Mouse (Mus musculus): ENCODE results near the gene Ranbp3. TPM values are rescaled to one million over a fixed set of nuclear protein-coding genes. Genes with fewer than 3 reads are reported as not detected.

Gene Ranbp3
- polyA plus RNA-seq, 1 experiment from 2014 or later, result 34.5 TPM

DNA sequence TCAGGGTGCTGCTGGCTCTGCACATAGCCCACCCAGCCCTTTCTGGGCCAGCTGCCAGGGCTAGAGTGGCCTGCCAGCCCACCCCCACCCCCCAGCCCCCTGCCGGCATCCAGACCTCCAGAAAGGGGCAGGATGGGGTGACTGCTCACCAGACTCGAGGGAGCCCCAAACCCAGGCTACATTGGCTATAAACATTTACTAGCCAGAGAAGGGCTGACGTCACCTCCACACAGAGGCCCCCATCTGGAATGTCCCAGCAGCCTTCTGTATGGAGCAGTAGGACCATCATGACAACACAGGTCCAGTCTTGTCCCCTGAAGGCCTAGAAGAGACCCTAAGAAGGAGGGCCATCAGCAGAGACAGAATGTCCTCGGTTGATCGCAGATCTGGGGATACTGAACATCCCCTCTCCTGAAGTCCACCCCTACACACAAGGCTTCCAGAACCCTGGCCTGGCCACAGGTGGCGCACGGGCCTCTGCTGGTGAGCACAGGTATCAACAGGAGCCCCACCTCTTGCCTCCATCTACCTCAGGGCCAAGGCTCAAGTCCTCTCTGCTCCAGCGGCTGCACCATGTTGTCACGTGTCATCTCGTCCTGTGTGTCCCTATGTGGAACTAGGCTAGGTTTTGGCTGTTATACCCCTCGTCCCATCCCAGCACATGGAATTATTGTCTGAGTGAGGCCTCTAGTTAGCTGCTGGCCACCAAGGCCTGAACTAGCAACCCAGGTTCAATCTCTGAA is 50.5 kb downstream of the Ranbp3 start:
- WGBS, result 69% methylated on average over 11 of the region's 11 CpGs
- ATAC-seq (ENCODE audit: low FRiP score, low TSS enrichment), result no peak
- Histone ChIP-seq H3K36me3 (ENCODE audit: control insufficient read depth, insufficient read depth, low read length) (peaks cover 9% of the 10 kb centered on the region; the same call in 1 of the 2 replicates), H3K27ac (replicated peaks) (no peak overlapping the region), H3K4me1 (replicated peaks; ENCODE audit: control insufficient read depth, insufficient read depth) (peaks cover 7% of the 10 kb centered on the region), H3K9ac (ENCODE audit: low read length) (no peak overlapping the region), H3K9me3 (ENCODE audit: control insufficient read depth, low read length) (no peaks in the 10 kb centered on the region), H3K4me2 (replicated peaks; ENCODE audit: low read depth) (no peak overlapping the region), H3K27me3 (ENCODE audit: control insufficient read depth, insufficient read depth, low read length) (no peaks in the 10 kb centered on the region), H3K4me3 (ENCODE audit: low read depth, low read length) (no peak overlapping the region)
- TF ChIP-seq CTCF (IDR thresholded peaks at IDR 0.05; ENCODE audit: low read depth) (peak; percentile 43), EP300 (optimal IDR thresholded peaks at IDR 0.05) (no peak)
- DNase-seq (ENCODE audit: low spot score), result no peak

GRCm38 (mm10) chr17:56727029-56727649 is 54.0 kb downstream of the Ranbp3 start:
- H3K4me2 ChIP-seq (replicated peaks; ENCODE audit: low read depth), result no peak overlapping the region
- peaks cover 3% of the 10 kb centered on the region; the same call in 1 of the 2 replicates for H3K36me3 ChIP-seq (ENCODE audit: control insufficient read depth, insufficient read depth, low read length)
- DNase-seq (ENCODE audit: low spot score) (no peak), ATAC-seq (ENCODE audit: low FRiP score, low TSS enrichment) (no peak)
- H3K9me3 ChIP-seq (ENCODE audit: control insufficient read depth, low read length), result no peaks in the 10 kb centered on the region
- H3K27ac ChIP-seq (replicated peaks), result peak overlapping the region; percentile 65
- peaks cover 3% of the 10 kb centered on the region; the same call in 1 of the 2 replicates for H3K4me1 ChIP-seq (replicated peaks; ENCODE audit: control insufficient read depth, insufficient read depth)
- TF ChIP-seq EP300 (optimal IDR thresholded peaks at IDR 0.05), result no peak
- no peak for TF ChIP-seq CTCF (IDR thresholded peaks at IDR 0.05; ENCODE audit: low read depth)
- H3K4me3 ChIP-seq (ENCODE audit: low read depth, low read length), result no peak overlapping the region
- 26% methylated on average over 7 of the region's 7 CpGs for WGBS
- H3K9ac ChIP-seq (ENCODE audit: low read length), result no peak overlapping the region
- no peaks in the 10 kb centered on the region for H3K27me3 ChIP-seq (ENCODE audit: control insufficient read depth, insufficient read depth, low read length)

DNA sequence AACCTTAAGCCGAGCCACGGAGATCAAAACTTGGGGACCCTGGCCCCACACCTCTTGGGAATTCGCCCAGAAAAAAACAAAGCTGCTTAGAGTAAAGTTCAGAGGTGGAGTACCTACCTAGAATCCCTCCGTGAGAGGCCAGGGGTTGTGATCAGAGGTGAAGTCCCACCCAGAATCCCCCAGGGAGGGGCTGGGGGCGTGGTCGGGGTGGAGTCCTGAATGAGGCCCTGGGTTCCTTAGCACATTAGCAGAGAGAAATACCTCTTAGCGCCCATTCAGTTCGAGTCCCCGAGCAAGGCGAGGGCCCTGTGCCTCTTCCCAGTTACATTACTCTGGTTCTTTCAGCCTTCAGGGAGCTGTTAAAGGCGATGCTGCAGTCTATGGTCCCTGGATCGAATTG is 54.6 kb downstream of the Ranbp3 start:
- DNase-seq (ENCODE audit: low spot score), result no peak
- peak overlapping the region; percentile 65 for H3K27ac ChIP-seq (replicated peaks)
- TF ChIP-seq EP300 (optimal IDR thresholded peaks at IDR 0.05) (no peak), CTCF (IDR thresholded peaks at IDR 0.05; ENCODE audit: low read depth) (no peak)

GRCm38 (mm10) chr17:56728117-56728516 is 55.0 kb downstream of the Ranbp3 start:
- H3K9ac ChIP-seq (ENCODE audit: low read length), result no peak overlapping the region
- no peaks in the 10 kb centered on the region for H3K27me3 ChIP-seq (ENCODE audit: control insufficient read depth, insufficient read depth, low read length)
- no peaks in the 10 kb centered on the region; the same call in 1 of the 2 replicates for H3K36me3 ChIP-seq (ENCODE audit: control insufficient read depth, insufficient read depth, low read length)
- H3K4me1 ChIP-seq (replicated peaks; ENCODE audit: control insufficient read depth, insufficient read depth), result peaks cover 3% of the 10 kb centered on the region; the same call in 1 of the 2 replicates
- peak; percentile 45; the same call in 1 of the 2 replicates for ATAC-seq (ENCODE audit: low FRiP score, low TSS enrichment)
- no peak for TF ChIP-seq EP300 (optimal IDR thresholded peaks at IDR 0.05)
- 0 out of 2 replicates have a peak, but pooled peaks have one; percentile 23 for TF ChIP-seq CTCF (IDR thresholded peaks at IDR 0.05; ENCODE audit: low read depth)
- no peaks in the 10 kb centered on the region for H3K9me3 ChIP-seq (ENCODE audit: control insufficient read depth, low read length)
- H3K27ac ChIP-seq (replicated peaks), result peak overlapping the region; percentile 65
- H3K4me2 ChIP-seq (replicated peaks; ENCODE audit: low read depth), result 0 out of 2 replicates have a peak overlapping the region, but pooled peaks have one; percentile 3
- peak; percentile 48 for DNase-seq (ENCODE audit: low spot score)
- no peak overlapping the region for H3K4me3 ChIP-seq (ENCODE audit: low read depth, low read length)
- WGBS, result 7% methylated on average over 12 of the region's 12 CpGs

More for the DNA sequence above, 54.6 kb downstream of the Ranbp3 start:
- Histone ChIP-seq H3K9me3 (ENCODE audit: control insufficient read depth, low read length) (no peaks in the 10 kb centered on the region), H3K27me3 (ENCODE audit: control insufficient read depth, insufficient read depth, low read length) (no peaks in the 10 kb centered on the region), H3K4me1 (replicated peaks; ENCODE audit: control insufficient read depth, insufficient read depth) (peaks cover 3% of the 10 kb centered on the region; the same call in 1 of the 2 replicates), H3K4me2 (replicated peaks; ENCODE audit: low read depth) (0 out of 2 replicates have a peak overlapping the region, but pooled peaks have one; percentile 3), H3K36me3 (ENCODE audit: control insufficient read depth, insufficient read depth, low read length) (no peaks in the 10 kb centered on the region; the same call in 1 of the 2 replicates), H3K9ac (ENCODE audit: low read length) (peak overlapping the region; percentile 18; the same call in 1 of the 2 replicates), H3K4me3 (ENCODE audit: low read depth, low read length) (no peak overlapping the region)
- WGBS, result 11% methylated on average over 12 of the region's 12 CpGs
- ATAC-seq (ENCODE audit: low FRiP score, low TSS enrichment), result no peak

- Histone ChIP-seq H3K9me3 (ENCODE audit: control insufficient read depth, low read length) (no peaks in the 10 kb centered on the region), H3K36me3 (ENCODE audit: control insufficient read depth, insufficient read depth, low read length) (no peaks in the 10 kb centered on the region; the same call in 1 of the 2 replicates), H3K4me3 (ENCODE audit: low read depth, low read length) (no peak overlapping the region), H3K27ac (replicated peaks) (no peak overlapping the region), H3K4me2 (replicated peaks; ENCODE audit: low read depth) (no peak overlapping the region), H3K27me3 (ENCODE audit: control insufficient read depth, insufficient read depth, low read length) (no peaks in the 10 kb centered on the region), H3K4me1 (replicated peaks; ENCODE audit: control insufficient read depth, insufficient read depth) (peaks cover 3% of the 10 kb centered on the region; the same call in 1 of the 2 replicates), H3K9ac (ENCODE audit: low read length) (no peak overlapping the region)
- DNase-seq (ENCODE audit: low spot score) (no peak), ATAC-seq (ENCODE audit: low FRiP score, low TSS enrichment) (no peak)
- TF ChIP-seq CTCF (IDR thresholded peaks at IDR 0.05; ENCODE audit: low read depth) (no peak), EP300 (optimal IDR thresholded peaks at IDR 0.05) (no peak)
- 39% methylated on average over 6 of the region's 6 CpGs for WGBS
Measured at GRCm38 (mm10) chr17:56729151-56729550, 56.1 kb downstream of the Ranbp3 start.

Data from stomach, postnatal 0 days (tissue).